Mouse (Mus musculus) kidney, embryonic 16.5 days (tissue): Measurements from ENCODE around the gene Dmc1. TPM values are rescaled to one million over a fixed set of nuclear protein-coding genes. Genes with fewer than 3 reads are reported as not detected.
A peak's percentile ranks its signal among the peaks of the same experiment; 100 is the strongest.

ENCODE experiments used
- ATAC-seq: fragments of 200-750 bp; cut with Nextera tagmentation; 2 replicates; pipeline ENCODE4 v1.8.0; 2017; ENCODE audit warnings: moderate TSS enrichment; ENCODE audit not compliant: low FRiP score, low TSS enrichment
- H3K27ac ChIP-seq: fragments of 300-500 bp; sonication (generic); 2 replicates; pipeline ENCODE4 v1.5.1; 2014; ENCODE audit warnings: low read length
- H3K27me3 ChIP-seq: fragments of 300-500 bp; sonication (generic); 2 replicates; pipeline ENCODE4 v1.6.1; 2014; ENCODE audit warnings: low read length, control low read depth, mixed read lengths; ENCODE audit not compliant: insufficient read depth
- H3K36me3 ChIP-seq: fragments of 300-500 bp; sonication (generic); 2 replicates; pipeline ENCODE4 v1.6.1; 2014; ENCODE audit warnings: low read length, control low read depth, mixed read lengths; ENCODE audit not compliant: insufficient read depth
- H3K4me1 ChIP-seq: fragments of 300-500 bp; sonication (generic); 2 replicates; pipeline ENCODE4 v1.6.1; 2014; ENCODE audit warnings: low read length, control low read depth, mixed read lengths; ENCODE audit not compliant: insufficient read depth
- H3K4me2 ChIP-seq: fragments of 300-500 bp; sonication (generic); replicated peaks from 2 replicates; pipeline ENCODE4 v1.6.1; 2014; ENCODE audit warnings: low read depth, low read length
- H3K4me3 ChIP-seq: fragments of 300-500 bp; sonication (generic); 2 replicates; pipeline ENCODE4 v1.5.1; 2014; ENCODE audit warnings: mild to moderate bottlenecking, low read length
- H3K9ac ChIP-seq: fragments of 300-500 bp; sonication (generic); replicated peaks from 2 replicates; pipeline ENCODE4 v1.6.1; 2014; ENCODE audit warnings: low read length
- H3K9me3 ChIP-seq: fragments of 300-500 bp; sonication (generic); 2 replicates; pipeline ENCODE4 v1.6.1; 2016; ENCODE audit warnings: low read length, control low read depth
- WGBS: fragments of 180-500 bp; shearing (Covaris S2); extraction: QIAGEN DNeasy Blood & Tissue Kit; methylation state at CpG from one replicate; pipeline ENCODE4 v1.1.7; 2014; 5-methylcytosine and 5-hydroxymethylcytosine counted together
- polyA plus RNA-seq: library from polyadenylated mRNA; unstranded; fragments of >200 nt; fragmentation: Nextera tagmentation; extraction: Ambion mirVana; gene quantifications from 2 replicates; pipeline ENCODE4 v1.2.1, GENCODE M21; 2015

Dmc1 gene
- polyA plus RNA-seq, 1 experiment from 2014 or later: 2.0 TPM

DNA sequence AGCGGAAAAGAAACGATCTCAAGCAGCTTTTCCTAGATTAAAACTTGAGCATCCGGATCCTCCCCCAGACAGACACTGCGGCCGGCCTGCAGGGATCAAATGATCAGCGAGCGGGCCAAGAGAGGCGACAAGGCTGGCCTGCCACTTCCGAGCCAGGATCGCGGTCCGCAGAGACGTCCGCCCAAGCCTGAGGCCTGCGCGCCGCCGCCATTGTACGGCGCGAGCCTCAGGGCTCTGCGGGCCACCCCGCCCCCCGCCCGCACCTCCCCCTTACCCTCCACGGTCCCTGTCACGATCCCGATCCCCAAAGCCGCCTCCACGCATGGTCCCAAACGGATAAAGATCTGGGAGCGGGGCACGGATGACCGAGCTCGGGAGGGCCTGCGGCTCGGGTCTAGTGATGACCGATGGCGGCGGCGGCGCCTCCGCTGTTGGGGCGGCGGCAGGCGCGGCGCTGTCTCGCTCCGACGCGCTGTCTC lies 58.9 kb downstream of the Dmc1 start:
- Histone ChIP-seq H3K9ac (peak overlapping the region; percentile 98), H3K27me3 (no peaks in the 10 kb centered on the region), H3K9me3 (no peaks in the 10 kb centered on the region), H3K27ac (peak overlapping the region; percentile 99), H3K4me3 (peak overlapping the region; percentile 80), H3K4me2 (peak overlapping the region; percentile 76), H3K4me1 (peaks cover 19% of the 10 kb centered on the region), H3K36me3 (peaks cover 31% of the 10 kb centered on the region)
- ATAC-seq: peak; percentile 82
- under 1% methylated on average over 51 of the region's 52 CpGs for WGBS

- Histone ChIP-seq H3K4me1 (peaks cover 19% of the 10 kb centered on the region), H3K27me3 (no peaks in the 10 kb centered on the region), H3K36me3 (peaks cover 35% of the 10 kb centered on the region), H3K9me3 (no peaks in the 10 kb centered on the region), H3K4me2 (peak overlapping the region; percentile 76), H3K9ac (peak overlapping the region; percentile 98), H3K4me3 (peak overlapping the region; percentile 80), H3K27ac (peak overlapping the region; percentile 99)
- no peak for ATAC-seq
- 2% methylated on average over 3 of the region's 3 CpGs for WGBS
Measured at GRCm38 (mm10) chr15:79545496-79545895, 59.4 kb downstream of the Dmc1 start.

GRCm38 (mm10) chr15:79543968-79544367 lies 60.9 kb downstream of the Dmc1 start:
- H3K27me3 ChIP-seq: no peaks in the 10 kb centered on the region
- no peak overlapping the region for H3K9ac ChIP-seq
- H3K4me2 ChIP-seq: peak overlapping the region; percentile 76
- H3K27ac ChIP-seq: no peak overlapping the region
- peaks cover 19% of the 10 kb centered on the region for H3K4me1 ChIP-seq
- peaks cover 49% of the 10 kb centered on the region for H3K36me3 ChIP-seq
- WGBS: 90% methylated on average over 3 of the region's 3 CpGs
- peak overlapping the region; percentile 80 for H3K4me3 ChIP-seq
- H3K9me3 ChIP-seq: no peaks in the 10 kb centered on the region
- no peak for ATAC-seq

GRCm38 (mm10) chr15:79533796-79534195 lies 71.1 kb downstream of the Dmc1 start:
- ATAC-seq: no peak
- no peak overlapping the region for H3K27ac ChIP-seq
- H3K36me3 ChIP-seq: peaks cover 95% of the 10 kb centered on the region
- no peaks in the 10 kb centered on the region for H3K27me3 ChIP-seq
- H3K4me2 ChIP-seq: no peak overlapping the region
- H3K4me1 ChIP-seq: peaks cover 8% of the 10 kb centered on the region; the same call in 1 of the 2 replicates
- 73% methylated on average over 3 of the region's 3 CpGs for WGBS
- no peak overlapping the region for H3K4me3 ChIP-seq
- H3K9ac ChIP-seq: no peak overlapping the region
- H3K9me3 ChIP-seq: no peaks in the 10 kb centered on the region

- WGBS: 79% methylated on average over 7 of the region's 7 CpGs
- H3K36me3 ChIP-seq: peaks cover 82% of the 10 kb centered on the region
- no peaks in the 10 kb centered on the region for H3K9me3 ChIP-seq
- H3K4me3 ChIP-seq: no peak overlapping the region
- no peak overlapping the region for H3K4me2 ChIP-seq
- no peaks in the 10 kb centered on the region for H3K27me3 ChIP-seq
- H3K27ac ChIP-seq: no peak overlapping the region
- peaks cover 12% of the 10 kb centered on the region; the same call in 1 of the 2 replicates for H3K4me1 ChIP-seq
- no peak for ATAC-seq
- no peak overlapping the region for H3K9ac ChIP-seq
Measured at GRCm38 (mm10) chr15:79529935-79530334, 75.0 kb downstream of the Dmc1 start.

DNA sequence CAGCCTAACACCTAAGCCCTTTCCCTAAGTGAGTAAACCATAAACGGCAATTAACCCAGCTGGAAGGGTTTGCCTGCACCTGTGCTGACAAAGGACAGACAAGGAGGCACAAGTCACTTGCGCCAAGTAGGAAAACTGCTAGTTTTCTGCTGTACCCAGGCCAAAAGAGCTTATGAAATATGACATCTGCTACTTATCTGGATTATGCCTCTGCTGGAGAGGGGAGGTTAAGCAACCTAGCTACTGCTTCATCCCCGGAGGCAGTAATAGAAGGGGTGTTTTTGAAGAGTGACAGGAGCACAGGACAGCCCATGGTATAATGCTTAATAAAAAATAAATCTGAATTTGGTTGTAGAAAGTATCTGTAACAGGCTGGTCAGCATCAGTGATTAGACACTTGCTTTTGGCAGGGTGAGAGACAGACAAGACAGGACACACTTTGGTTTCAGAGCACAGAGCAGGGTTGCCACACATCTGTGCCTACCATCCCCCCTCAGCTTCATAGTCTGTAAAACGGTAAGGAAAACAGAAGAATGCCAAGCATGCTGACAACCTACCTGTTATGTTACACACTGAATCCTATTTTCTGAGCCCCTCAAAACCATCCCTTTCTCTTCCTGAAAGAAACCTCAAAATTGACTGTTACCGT lies 76.8 kb downstream of the Dmc1 start:
- Histone ChIP-seq H3K27ac (peak overlapping the region; percentile 57; the same call in 1 of the 2 replicates), H3K4me2 (no peak overlapping the region), H3K9me3 (no peaks in the 10 kb centered on the region), H3K36me3 (peaks cover 75% of the 10 kb centered on the region), H3K27me3 (no peaks in the 10 kb centered on the region), H3K4me1 (peaks cover 12% of the 10 kb centered on the region; the same call in 1 of the 2 replicates), H3K9ac (no peak overlapping the region), H3K4me3 (no peak overlapping the region)
- WGBS: 63% methylated on average over 5 of the region's 5 CpGs
- ATAC-seq: no peak

GRCm38 (mm10) chr15:79527192-79527591 lies 77.7 kb downstream of the Dmc1 start:
- WGBS: 81% methylated on average over 4 of the region's 4 CpGs
- no peak overlapping the region for H3K9ac ChIP-seq
- peaks cover 12% of the 10 kb centered on the region; the same call in 1 of the 2 replicates for H3K4me1 ChIP-seq
- no peak overlapping the region for H3K4me3 ChIP-seq
- peaks cover 68% of the 10 kb centered on the region for H3K36me3 ChIP-seq
- H3K27me3 ChIP-seq: no peaks in the 10 kb centered on the region
- no peak overlapping the region for H3K27ac ChIP-seq
- no peak overlapping the region for H3K4me2 ChIP-seq
- no peak for ATAC-seq
- no peaks in the 10 kb centered on the region for H3K9me3 ChIP-seq

- Histone ChIP-seq H3K27me3 (no peaks in the 10 kb centered on the region), H3K27ac (no peak overlapping the region), H3K4me1 (peaks cover 12% of the 10 kb centered on the region; the same call in 1 of the 2 replicates), H3K9ac (no peak overlapping the region), H3K9me3 (no peaks in the 10 kb centered on the region), H3K36me3 (peaks cover 58% of the 10 kb centered on the region), H3K4me3 (no peak overlapping the region), H3K4me2 (no peak overlapping the region)
- WGBS: 65% methylated on average over 9 of the region's 9 CpGs
- no peak for ATAC-seq
Measured at GRCm38 (mm10) chr15:79525979-79526768, 78.7 kb downstream of the Dmc1 start.

DNA sequence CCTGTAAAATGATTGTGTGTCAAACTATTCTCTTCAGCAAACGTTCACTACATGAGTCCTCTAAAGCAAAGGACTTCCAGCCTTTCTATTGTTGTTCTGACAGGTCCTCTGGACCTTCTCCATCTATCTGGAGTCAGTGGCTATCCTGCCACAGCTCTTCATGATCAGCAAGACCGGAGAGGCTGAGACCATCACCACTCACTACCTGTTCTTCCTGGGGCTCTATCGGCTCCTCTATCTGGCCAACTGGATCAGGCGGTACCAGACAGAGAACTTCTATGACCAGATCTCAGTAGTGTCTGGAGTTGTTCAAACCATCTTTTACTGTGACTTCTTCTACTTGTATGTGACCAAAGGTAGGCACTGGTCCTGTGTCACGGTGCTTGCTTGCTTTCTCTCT lies 79.3 kb downstream of the Dmc1 start:
- H3K4me3 ChIP-seq: no peak overlapping the region
- ATAC-seq: no peak
- peaks cover 12% of the 10 kb centered on the region; the same call in 1 of the 2 replicates for H3K4me1 ChIP-seq
- H3K9ac ChIP-seq: no peak overlapping the region
- H3K36me3 ChIP-seq: peaks cover 53% of the 10 kb centered on the region
- H3K9me3 ChIP-seq: no peaks in the 10 kb centered on the region
- no peaks in the 10 kb centered on the region for H3K27me3 ChIP-seq
- no peak overlapping the region for H3K4me2 ChIP-seq
- 83% methylated on average over 5 of the region's 5 CpGs for WGBS
- H3K27ac ChIP-seq: no peak overlapping the region
